Mouse (Mus musculus): ENCODE data around the gene Corin. TPM values are rescaled to one million over a fixed set of nuclear protein-coding genes. Genes with fewer than 3 reads are reported as not detected.
A peak's percentile ranks its signal among the peaks of the same experiment; 100 is the strongest.

Corin gene
- polyA plus RNA-seq, 1 experiment from 2014 or later, result 49.0 TPM

GRCm38 (mm10) chr5:72410841-72411240 lies 93.4 kb downstream of the Corin start:
- Histone ChIP-seq H3K9ac (ENCODE audit: low read length) (no peak overlapping the region), H3K4me3 (ENCODE audit: control insufficient read depth in 1 of 2, insufficient read depth in 1 of 2, low read depth in 1 of 2, low read length in 2 of 2) (no peak overlapping the region), H3K4me2 (ENCODE audit: low read length) (no peak overlapping the region), H3K9me3 (ENCODE audit: control insufficient read depth, low read length) (no peaks in the 10 kb centered on the region), H3K27ac (replicated peaks in 1 of 2; ENCODE audit: control insufficient read depth in 1 of 2, insufficient read depth in 1 of 2, low read depth in 2 of 2, low read length in 2 of 2) (no peak overlapping the region), H3K27me3 (ENCODE audit: control insufficient read depth, insufficient read depth, low read length) (no peaks in the 10 kb centered on the region), H3K4me1 (ENCODE audit: control insufficient read depth in 2 of 2, insufficient read depth in 2 of 2, low read length in 2 of 2) (peaks cover 9 to 23% of the 10 kb centered on the region in 2 experiments), H3K36me3 (ENCODE audit: control insufficient read depth, insufficient read depth, low read length) (no peaks in the 10 kb centered on the region)
- WGBS, result 77% methylated on average over 3 of the region's 3 CpGs
- ATAC-seq (ENCODE audit: insufficient number of reproducible peaks, insufficient read depth, low FRiP score, low read depth), result no peak

GRCm38 (mm10) chr5:72403376-72403775 lies 100.9 kb downstream of the Corin start:
- H3K9me3 ChIP-seq (ENCODE audit: control insufficient read depth, low read length), result no peaks in the 10 kb centered on the region
- no peak overlapping the region for H3K4me3 ChIP-seq (ENCODE audit: control insufficient read depth in 1 of 2, insufficient read depth in 1 of 2, low read depth in 1 of 2, low read length in 2 of 2)
- WGBS, result 82% methylated on average over 9 of the region's 9 CpGs
- H3K36me3 ChIP-seq (ENCODE audit: control insufficient read depth, insufficient read depth, low read length), result no peaks in the 10 kb centered on the region
- H3K27me3 ChIP-seq (ENCODE audit: control insufficient read depth, insufficient read depth, low read length), result no peaks in the 10 kb centered on the region
- peaks cover 2 to 6% of the 10 kb centered on the region in 2 experiments; a peak in 3 of 4 replicates for H3K4me1 ChIP-seq (ENCODE audit: control insufficient read depth in 2 of 2, insufficient read depth in 2 of 2, low read length in 2 of 2)
- no peak overlapping the region for H3K9ac ChIP-seq (ENCODE audit: low read length)
- no peak overlapping the region for H3K27ac ChIP-seq (replicated peaks in 1 of 2; ENCODE audit: control insufficient read depth in 1 of 2, insufficient read depth in 1 of 2, low read depth in 2 of 2, low read length in 2 of 2)
- ATAC-seq (ENCODE audit: insufficient number of reproducible peaks, insufficient read depth, low FRiP score, low read depth), result no peak
- no peak overlapping the region for H3K4me2 ChIP-seq (ENCODE audit: low read length)

DNA sequence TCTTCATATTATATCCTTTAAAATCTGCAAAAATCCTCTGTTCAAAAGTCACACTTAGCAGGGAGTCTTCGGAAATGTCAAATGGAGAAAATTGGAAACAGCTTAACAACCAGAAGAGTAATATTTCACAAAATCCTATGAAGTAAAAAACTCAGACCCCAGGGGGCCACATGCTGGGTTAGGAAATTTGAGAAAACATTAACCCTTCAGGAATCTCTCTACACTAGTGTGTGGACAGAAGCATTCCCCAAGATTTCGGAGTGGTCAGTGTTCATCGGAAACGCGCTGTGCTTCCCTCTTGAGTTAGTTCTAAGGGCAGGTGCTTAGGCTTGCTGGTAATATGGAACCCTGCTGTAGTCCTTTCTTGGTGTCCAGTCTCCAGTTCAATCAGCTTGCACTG lies 101.4 kb downstream of the Corin start:
- 88% methylated on average over 5 of the region's 5 CpGs for WGBS
- no peak for ATAC-seq (ENCODE audit: insufficient number of reproducible peaks, insufficient read depth, low FRiP score, low read depth)
- no peaks in the 10 kb centered on the region for H3K27me3 ChIP-seq (ENCODE audit: control insufficient read depth, insufficient read depth, low read length)
- no peak overlapping the region for H3K4me2 ChIP-seq (ENCODE audit: low read length)
- H3K27ac ChIP-seq (replicated peaks in 1 of 2; ENCODE audit: control insufficient read depth in 1 of 2, insufficient read depth in 1 of 2, low read depth in 2 of 2, low read length in 2 of 2), result no peak overlapping the region
- H3K36me3 ChIP-seq (ENCODE audit: control insufficient read depth, insufficient read depth, low read length), result no peaks in the 10 kb centered on the region
- H3K4me3 ChIP-seq (ENCODE audit: control insufficient read depth in 1 of 2, insufficient read depth in 1 of 2, low read depth in 1 of 2, low read length in 2 of 2), result no peak overlapping the region
- H3K9me3 ChIP-seq (ENCODE audit: control insufficient read depth, low read length), result no peaks in the 10 kb centered on the region
- H3K4me1 ChIP-seq (ENCODE audit: control insufficient read depth in 2 of 2, insufficient read depth in 2 of 2, low read length in 2 of 2), result peaks cover 2 to 6% of the 10 kb centered on the region in 2 experiments; a peak in 3 of 4 replicates
- H3K9ac ChIP-seq (ENCODE audit: low read length), result no peak overlapping the region

DNA sequence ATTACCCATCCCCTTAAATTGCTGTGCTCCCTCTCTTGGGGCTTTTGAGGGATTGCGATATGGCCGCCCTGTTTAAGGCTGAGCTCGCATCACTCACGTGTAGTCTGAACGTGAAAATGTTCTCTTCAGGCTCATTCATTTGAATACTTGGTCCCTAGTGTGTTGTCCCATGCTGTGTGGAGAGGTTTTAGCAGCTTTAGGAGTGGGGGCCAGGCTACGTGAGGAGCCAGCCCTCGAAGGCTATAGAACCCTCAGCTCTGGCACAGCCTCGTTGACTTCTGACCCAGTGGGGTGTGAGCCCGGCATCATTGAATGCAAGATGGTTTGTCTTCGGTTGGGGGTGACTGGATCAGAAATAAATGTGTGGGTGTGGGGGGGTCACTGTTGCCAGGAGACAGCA lies 102.5 kb downstream of the Corin start:
- H3K27me3 ChIP-seq (ENCODE audit: control insufficient read depth, insufficient read depth, low read length), result no peaks in the 10 kb centered on the region
- H3K4me2 ChIP-seq (ENCODE audit: low read length), result no peak overlapping the region
- H3K9ac ChIP-seq (ENCODE audit: low read length), result no peak overlapping the region
- H3K4me1 ChIP-seq (ENCODE audit: control insufficient read depth in 2 of 2, insufficient read depth in 2 of 2, low read length in 2 of 2), result peaks cover 0 to 4% of the 10 kb centered on the region in 2 experiments; a peak in 2 of 4 replicates
- no peaks in the 10 kb centered on the region for H3K9me3 ChIP-seq (ENCODE audit: control insufficient read depth, low read length)
- H3K4me3 ChIP-seq (ENCODE audit: control insufficient read depth in 1 of 2, insufficient read depth in 1 of 2, low read depth in 1 of 2, low read length in 2 of 2), result no peak overlapping the region
- no peak for ATAC-seq (ENCODE audit: insufficient number of reproducible peaks, insufficient read depth, low FRiP score, low read depth)
- WGBS, result 82% methylated on average over 10 of the region's 10 CpGs
- no peaks in the 10 kb centered on the region for H3K36me3 ChIP-seq (ENCODE audit: control insufficient read depth, insufficient read depth, low read length)
- no peak overlapping the region for H3K27ac ChIP-seq (replicated peaks in 1 of 2; ENCODE audit: control insufficient read depth in 1 of 2, insufficient read depth in 1 of 2, low read depth in 2 of 2, low read length in 2 of 2)

DNA sequence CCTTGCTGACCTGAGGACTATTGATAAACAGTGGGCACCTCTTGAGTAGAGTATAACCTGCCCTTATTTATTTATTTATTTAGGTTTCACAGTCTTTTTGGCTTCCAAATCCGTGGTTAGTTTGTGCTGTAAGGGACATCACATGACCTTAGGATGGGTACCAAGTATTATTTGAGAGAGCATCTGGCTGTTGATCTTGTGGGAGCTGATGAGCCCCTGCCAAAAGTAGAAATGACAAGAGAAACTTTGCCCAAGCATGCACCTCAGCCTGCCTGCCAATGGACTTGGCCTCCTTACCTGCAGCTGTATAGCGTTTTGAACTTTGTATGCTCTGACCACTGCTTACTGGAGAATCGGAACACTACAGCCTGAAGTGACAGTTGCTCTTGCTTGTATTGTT lies 103.0 kb downstream of the Corin start:
- Histone ChIP-seq H3K9me3 (ENCODE audit: control insufficient read depth, low read length) (no peaks in the 10 kb centered on the region), H3K4me3 (ENCODE audit: control insufficient read depth in 1 of 2, insufficient read depth in 1 of 2, low read depth in 1 of 2, low read length in 2 of 2) (no peak overlapping the region), H3K9ac (ENCODE audit: low read length) (no peak overlapping the region), H3K4me1 (ENCODE audit: control insufficient read depth in 2 of 2, insufficient read depth in 2 of 2, low read length in 2 of 2) (peaks cover 4 to 8% of the 10 kb centered on the region in 2 experiments), H3K4me2 (ENCODE audit: low read length) (no peak overlapping the region), H3K27me3 (ENCODE audit: control insufficient read depth, insufficient read depth, low read length) (no peaks in the 10 kb centered on the region), H3K27ac (replicated peaks in 1 of 2; ENCODE audit: control insufficient read depth in 1 of 2, insufficient read depth in 1 of 2, low read depth in 2 of 2, low read length in 2 of 2) (no peak overlapping the region), H3K36me3 (ENCODE audit: control insufficient read depth, insufficient read depth, low read length) (no peaks in the 10 kb centered on the region)
- ATAC-seq (ENCODE audit: insufficient number of reproducible peaks, insufficient read depth, low FRiP score, low read depth), result no peak
- 74% methylated on average over 3 of the region's 3 CpGs for WGBS

DNA sequence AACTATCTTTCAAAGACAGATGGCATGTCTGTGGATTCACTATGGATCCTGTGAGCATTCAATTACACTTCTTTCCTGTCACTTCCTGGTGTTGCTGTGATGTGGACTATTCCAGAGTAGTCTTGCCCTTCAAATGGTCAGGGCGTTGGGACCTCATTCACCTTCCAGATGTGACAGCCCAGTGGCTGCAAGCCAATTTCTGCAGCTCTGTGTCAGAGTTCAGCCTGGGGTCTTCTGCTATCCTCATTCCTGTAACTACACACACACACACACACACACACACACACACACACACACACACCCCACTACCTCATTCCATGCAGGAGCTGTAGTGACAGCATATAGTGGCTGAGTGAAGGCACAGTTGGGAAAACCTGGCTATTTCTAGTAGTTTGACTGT lies 122.1 kb downstream of the Corin start:
- Histone ChIP-seq H3K9me3 (ENCODE audit: control insufficient read depth, low read length) (no peaks in the 10 kb centered on the region), H3K9ac (ENCODE audit: low read length) (no peak overlapping the region), H3K4me3 (ENCODE audit: control insufficient read depth in 1 of 2, insufficient read depth in 1 of 2, low read depth in 1 of 2, low read length in 2 of 2) (no peak overlapping the region), H3K27ac (replicated peaks in 1 of 2; ENCODE audit: control insufficient read depth in 1 of 2, insufficient read depth in 1 of 2, low read depth in 2 of 2, low read length in 2 of 2) (peak overlapping the region in 1 of 2 experiments; percentile 26; a peak in 1 of 4 replicates), H3K36me3 (ENCODE audit: control insufficient read depth, insufficient read depth, low read length) (no peaks in the 10 kb centered on the region), H3K4me1 (ENCODE audit: control insufficient read depth in 2 of 2, insufficient read depth in 2 of 2, low read length in 2 of 2) (peaks cover 4 to 20% of the 10 kb centered on the region in 2 experiments), H3K4me2 (ENCODE audit: low read length) (no peak overlapping the region), H3K27me3 (ENCODE audit: control insufficient read depth, insufficient read depth, low read length) (no peaks in the 10 kb centered on the region)
- 15% methylated on average over 1 of the region's 1 CpGs for WGBS
- peak; percentile 66; the same call in 1 of the 2 replicates for ATAC-seq (ENCODE audit: insufficient number of reproducible peaks, insufficient read depth, low FRiP score, low read depth)

DNA sequence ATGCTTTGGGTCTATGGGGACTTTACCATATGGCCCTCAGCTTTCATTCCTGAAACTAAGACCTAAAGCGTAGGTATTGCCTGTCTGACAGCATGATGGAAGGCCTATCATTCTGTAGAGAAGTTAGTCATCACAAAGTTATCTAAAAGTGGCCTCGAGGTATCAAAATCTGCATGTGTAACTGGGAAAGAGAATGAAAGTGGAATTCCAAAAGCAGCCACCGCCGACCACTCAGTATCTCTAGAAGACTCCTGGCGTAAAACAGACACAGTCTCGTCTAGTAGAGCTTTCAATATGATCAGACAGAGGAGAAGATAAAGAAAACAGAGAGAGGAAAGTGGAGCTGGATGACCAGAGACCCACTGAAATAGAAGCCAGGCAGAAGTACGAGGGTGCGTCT lies 123.7 kb downstream of the Corin start:
- H3K4me1 ChIP-seq (ENCODE audit: control insufficient read depth in 2 of 2, insufficient read depth in 2 of 2, low read length in 2 of 2), result peaks cover 4 to 20% of the 10 kb centered on the region in 2 experiments
- no peaks in the 10 kb centered on the region for H3K36me3 ChIP-seq (ENCODE audit: control insufficient read depth, insufficient read depth, low read length)
- no peak overlapping the region for H3K4me3 ChIP-seq (ENCODE audit: control insufficient read depth in 1 of 2, insufficient read depth in 1 of 2, low read depth in 1 of 2, low read length in 2 of 2)
- H3K9me3 ChIP-seq (ENCODE audit: control insufficient read depth, low read length), result no peaks in the 10 kb centered on the region
- H3K9ac ChIP-seq (ENCODE audit: low read length), result no peak overlapping the region
- WGBS, result 10% methylated on average over 8 of the region's 8 CpGs
- peak overlapping the region; percentile 55 for H3K4me2 ChIP-seq (ENCODE audit: low read length)
- no peak for ATAC-seq (ENCODE audit: insufficient number of reproducible peaks, insufficient read depth, low FRiP score, low read depth)
- no peaks in the 10 kb centered on the region for H3K27me3 ChIP-seq (ENCODE audit: control insufficient read depth, insufficient read depth, low read length)
- H3K27ac ChIP-seq (replicated peaks in 1 of 2; ENCODE audit: control insufficient read depth in 1 of 2, insufficient read depth in 1 of 2, low read depth in 2 of 2, low read length in 2 of 2), result peak overlapping the region; percentile 31 to 41; a peak in 3 of 4 replicates

GRCm38 (mm10) chr5:72368004-72368403 lies 136.3 kb downstream of the Corin start:
- H3K4me3 ChIP-seq (ENCODE audit: control insufficient read depth in 1 of 2, insufficient read depth in 1 of 2, low read depth in 1 of 2, low read length in 2 of 2), result no peak overlapping the region
- H3K9me3 ChIP-seq (ENCODE audit: control insufficient read depth, low read length), result no peaks in the 10 kb centered on the region
- H3K9ac ChIP-seq (ENCODE audit: low read length), result no peak overlapping the region
- WGBS, result 91% methylated on average over 3 of the region's 3 CpGs
- no peak overlapping the region for H3K4me2 ChIP-seq (ENCODE audit: low read length)
- no peaks in the 10 kb centered on the region for H3K4me1 ChIP-seq (ENCODE audit: control insufficient read depth in 2 of 2, insufficient read depth in 2 of 2, low read length in 2 of 2)
- ATAC-seq (ENCODE audit: insufficient number of reproducible peaks, insufficient read depth, low FRiP score, low read depth), result no peak
- H3K27ac ChIP-seq (replicated peaks in 1 of 2; ENCODE audit: control insufficient read depth in 1 of 2, insufficient read depth in 1 of 2, low read depth in 2 of 2, low read length in 2 of 2), result no peak overlapping the region
- no peaks in the 10 kb centered on the region for H3K36me3 ChIP-seq (ENCODE audit: control insufficient read depth, insufficient read depth, low read length)
- H3K27me3 ChIP-seq (ENCODE audit: control insufficient read depth, insufficient read depth, low read length), result no peaks in the 10 kb centered on the region
